Mouse (Mus musculus) left cerebral cortex, postnatal 4 days (tissue): ENCODE results near the gene Fstl3. TPM values are rescaled to one million over a fixed set of nuclear protein-coding genes. Genes with fewer than 3 reads are reported as not detected.
A peak's percentile ranks its signal among the peaks of the same experiment; 100 is the strongest.

Experiments used
- DNase-seq: peaks from one replicate; pipeline ENCODE4 v3.0.0-alpha.2; 2022
- intact Hi-C: fragments of 180-260 bp; cut with DNase I; formaldehyde crosslinking; loops from one replicate; pipeline ENCODE4 v1.15.1; 2025
- total RNA-seq, 2 experiments: library from RNA; stranded (reverse); gene quantifications; 2 replicates each; pipeline ENCODE4 v1.2.3; 2021

The Fstl3 gene
- total RNA-seq, 2 experiments from 2014 or later: 2.5 to 3.2 TPM

DNA sequence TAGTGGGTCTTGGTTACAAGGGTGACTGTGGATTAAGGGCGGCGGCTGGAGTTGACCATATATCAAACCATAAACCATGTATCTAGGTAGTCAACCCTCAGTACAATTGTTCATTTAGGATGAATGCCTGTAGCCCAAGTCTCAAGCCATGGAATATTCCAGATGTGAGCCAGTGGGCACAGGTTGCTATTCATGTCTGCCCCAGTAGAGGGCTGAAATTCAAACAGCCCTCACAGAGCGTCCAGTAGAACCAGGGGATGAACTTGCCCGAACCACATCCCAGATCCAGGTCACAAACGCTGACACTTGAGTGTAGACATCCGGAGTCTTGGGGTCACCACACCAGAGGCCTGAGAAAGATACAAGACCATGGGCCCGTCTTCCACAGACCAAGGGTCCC is 6.0 kb downstream of the Fstl3 start:
- intact Hi-C loops: no loop called here
- no peak for DNase-seq

DNA sequence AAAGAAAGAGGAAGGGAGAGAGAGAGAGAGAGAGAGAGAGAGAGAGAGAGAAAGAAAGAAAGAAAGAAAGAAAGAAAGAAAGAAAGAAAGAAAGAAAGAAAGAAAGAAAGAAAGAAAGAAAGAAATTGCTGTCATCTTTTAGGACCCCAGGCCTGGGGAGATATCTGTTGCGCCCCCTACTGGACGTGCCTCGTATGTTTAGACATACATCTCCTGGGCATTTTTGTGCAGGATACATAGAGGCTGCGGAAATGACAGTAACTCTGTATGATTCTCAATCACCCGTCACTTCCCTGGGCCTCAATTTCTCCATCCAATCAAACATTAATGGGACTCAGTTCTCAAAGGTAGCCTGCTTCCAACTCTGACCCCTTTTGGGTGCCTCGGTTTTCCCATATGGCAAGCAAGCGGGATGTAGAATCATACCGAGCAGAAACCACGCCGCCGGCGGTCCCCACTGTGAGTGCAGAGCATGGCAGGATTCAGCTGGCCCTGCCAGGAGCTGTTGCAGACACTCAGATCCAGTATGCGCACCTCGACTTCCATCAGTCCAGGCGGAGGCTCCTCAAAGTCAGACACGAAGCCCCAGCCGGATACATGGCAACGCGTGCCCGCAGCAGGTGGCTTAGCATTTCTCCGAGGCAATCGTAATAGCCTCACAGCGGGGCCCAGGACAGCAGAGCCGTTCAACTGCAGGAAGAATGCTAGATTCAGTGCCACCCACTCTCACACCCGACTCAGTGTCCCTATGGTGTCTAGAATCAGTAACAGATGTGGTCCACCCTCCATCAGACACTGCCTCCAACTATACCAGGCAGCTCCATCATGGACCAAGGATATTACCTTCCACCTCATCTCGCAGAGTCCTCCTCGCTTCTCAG is 7.1 kb downstream of the Fstl3 start:
- intact Hi-C loops: no loop called here
- DNase-seq: peak; percentile 65

DNA sequence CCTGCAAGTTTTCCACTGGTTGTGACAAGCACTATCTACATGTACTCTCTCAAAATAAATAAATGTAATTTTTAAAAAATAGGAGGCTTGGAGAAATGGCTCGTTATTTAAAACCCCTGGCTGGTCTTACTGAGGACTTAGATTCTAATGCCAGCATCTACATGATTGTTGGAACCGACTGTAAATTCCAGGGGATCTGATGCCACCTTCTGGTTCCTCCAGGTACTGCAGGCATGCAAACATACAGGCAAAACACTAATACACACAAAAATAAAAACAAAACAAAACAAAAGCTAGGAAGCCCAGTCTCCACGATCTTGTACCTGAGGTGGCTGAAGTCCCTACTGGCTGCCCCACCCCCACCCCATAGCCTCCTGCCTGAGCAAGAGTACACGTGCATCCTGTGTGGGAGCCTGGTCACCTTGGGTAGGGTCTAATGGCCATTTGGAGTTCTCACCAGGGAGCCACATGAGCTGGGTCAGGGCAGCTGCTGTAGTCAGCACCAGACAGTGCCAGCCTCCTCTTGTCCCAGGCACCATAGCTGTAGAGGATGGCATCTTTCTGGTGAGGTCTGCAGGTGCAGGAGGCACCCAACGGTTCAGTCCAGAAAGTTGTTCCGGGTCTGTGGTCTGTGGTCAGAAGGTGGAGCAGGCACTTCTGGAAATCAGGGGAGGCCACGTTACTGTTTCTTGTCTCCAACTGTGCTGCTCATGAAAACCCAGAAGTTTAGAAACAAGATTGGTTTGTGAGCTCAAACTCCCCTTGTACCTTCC is 11.5 kb downstream of the Fstl3 start:
- peak; percentile 82 for DNase-seq
- intact Hi-C loops: no loop called here

DNA sequence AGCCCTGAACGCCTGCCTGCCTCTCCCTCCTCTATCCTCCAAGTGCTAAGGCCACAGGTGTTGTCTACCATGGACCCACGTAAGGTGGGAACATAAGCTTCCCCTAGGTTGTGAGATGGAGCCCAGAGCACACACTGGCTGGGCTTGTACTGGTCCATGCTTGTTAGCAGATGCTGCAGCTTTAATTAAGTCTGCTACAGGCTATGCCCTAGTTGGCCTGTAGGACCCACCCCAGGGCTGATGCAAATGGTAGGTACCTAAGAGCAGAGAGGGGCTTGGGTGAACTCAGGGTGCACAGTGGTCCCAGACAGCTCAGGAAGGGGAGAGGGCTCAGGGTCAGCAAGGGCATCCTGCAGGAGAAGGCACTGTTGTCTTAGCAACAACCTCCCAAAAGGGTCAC is 12.5 kb downstream of the Fstl3 start:
- intact Hi-C loops: no loop called here
- DNase-seq: no peak

DNA sequence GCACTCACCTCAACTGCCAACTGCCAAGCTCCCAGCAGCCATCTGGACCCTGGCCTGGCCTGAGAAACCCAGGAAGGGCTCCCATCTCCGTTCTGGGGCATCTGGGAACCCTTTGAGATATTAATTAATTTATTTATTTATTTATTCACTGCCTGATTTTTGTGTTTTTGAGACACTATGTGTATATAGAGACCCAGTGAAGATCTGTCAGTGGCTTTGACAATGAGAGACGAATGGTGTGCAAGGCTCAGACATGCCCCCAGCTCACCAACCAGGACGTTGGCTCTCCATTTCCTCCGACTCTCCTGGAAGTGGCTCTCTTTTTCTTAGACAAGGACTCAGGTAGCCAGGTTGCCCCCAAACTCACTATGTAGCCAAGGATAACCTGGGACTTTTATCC is 13.8 kb downstream of the Fstl3 start, which contains the start of gene Prss57:
TSS of gene Prss57 (minus strand) at position 101 of the 400 bp plus-strand sequence.
- intact Hi-C loops: no loop called here

DNA sequence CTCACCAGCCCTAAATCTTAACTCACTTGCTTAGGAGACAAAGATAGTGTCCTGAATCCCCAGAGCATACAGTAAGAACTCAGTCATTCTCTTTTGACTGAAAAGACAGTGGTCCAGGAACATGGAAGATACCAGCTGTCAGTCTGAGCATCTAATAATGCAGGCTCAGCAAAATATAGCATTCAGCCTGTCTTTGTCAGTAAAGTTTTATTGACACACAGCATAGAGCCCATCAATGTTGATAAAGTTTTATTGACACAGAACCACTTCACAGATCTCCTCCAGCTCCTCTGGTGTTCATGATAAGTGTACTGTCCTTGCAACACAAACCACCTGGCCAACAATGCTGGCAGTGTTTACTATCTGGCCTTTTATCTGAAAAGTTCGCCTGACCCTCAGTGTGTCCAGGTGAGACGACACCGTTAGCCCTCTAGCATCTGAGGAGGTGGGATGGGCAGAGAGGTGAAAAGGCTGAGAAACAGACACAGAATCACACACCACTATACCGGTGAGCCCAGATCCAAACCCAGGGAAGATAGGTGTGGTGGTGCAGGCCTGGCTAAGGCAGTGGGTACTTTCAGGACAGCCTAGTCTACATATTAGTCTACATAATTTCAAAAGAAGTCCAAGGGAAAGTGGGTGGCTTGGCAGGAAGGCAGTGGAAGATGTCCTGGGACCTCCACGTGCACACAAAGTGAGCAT is 15.4 kb downstream of the Fstl3 start:
- no peak for DNase-seq
- intact Hi-C loops: no loop called here

More for the DNA sequence above, 13.8 kb downstream of the Fstl3 start, which contains the start of gene Prss57:
- DNase-seq: no peak

DNA sequence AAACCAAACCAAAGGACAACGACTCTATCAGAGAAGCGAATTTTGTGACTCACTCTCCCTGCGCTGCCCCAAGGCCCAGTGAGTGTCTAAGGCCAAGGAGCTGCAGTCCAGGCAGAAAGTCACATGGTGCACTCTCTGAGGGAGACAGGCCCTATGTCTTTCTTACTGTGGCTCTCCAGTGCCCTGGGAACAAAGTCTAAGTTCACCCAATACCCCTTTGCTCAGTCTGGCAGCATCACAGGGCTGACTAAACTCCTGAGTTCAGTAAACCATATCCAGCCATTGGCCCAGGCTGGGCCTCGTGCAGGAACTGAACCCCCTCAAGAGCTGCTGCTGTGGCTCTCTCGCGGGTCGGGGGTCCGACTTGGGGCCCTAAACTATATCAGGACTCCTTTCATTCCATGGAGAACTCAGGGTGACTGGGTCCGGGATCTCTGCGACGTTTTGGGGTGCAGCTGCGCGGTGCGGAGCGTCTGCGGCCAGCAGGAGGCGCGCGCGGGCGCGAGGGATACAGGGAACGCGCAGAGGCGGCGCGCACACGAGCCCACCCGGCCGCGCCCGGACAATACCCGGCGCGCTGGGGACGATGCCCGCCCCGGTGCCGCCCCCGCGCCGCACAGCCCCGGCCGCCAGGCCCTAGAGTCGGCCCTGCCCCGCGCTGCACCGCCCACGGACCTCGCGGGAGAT is 16.1 kb downstream of the Fstl3 start, which contains the start of gene Palm:
TSS of gene Palm (plus strand) at position 522 of the 687 bp plus-strand sequence.
- intact Hi-C loops: no loop called here
- DNase-seq: peak; percentile 84

DNA sequence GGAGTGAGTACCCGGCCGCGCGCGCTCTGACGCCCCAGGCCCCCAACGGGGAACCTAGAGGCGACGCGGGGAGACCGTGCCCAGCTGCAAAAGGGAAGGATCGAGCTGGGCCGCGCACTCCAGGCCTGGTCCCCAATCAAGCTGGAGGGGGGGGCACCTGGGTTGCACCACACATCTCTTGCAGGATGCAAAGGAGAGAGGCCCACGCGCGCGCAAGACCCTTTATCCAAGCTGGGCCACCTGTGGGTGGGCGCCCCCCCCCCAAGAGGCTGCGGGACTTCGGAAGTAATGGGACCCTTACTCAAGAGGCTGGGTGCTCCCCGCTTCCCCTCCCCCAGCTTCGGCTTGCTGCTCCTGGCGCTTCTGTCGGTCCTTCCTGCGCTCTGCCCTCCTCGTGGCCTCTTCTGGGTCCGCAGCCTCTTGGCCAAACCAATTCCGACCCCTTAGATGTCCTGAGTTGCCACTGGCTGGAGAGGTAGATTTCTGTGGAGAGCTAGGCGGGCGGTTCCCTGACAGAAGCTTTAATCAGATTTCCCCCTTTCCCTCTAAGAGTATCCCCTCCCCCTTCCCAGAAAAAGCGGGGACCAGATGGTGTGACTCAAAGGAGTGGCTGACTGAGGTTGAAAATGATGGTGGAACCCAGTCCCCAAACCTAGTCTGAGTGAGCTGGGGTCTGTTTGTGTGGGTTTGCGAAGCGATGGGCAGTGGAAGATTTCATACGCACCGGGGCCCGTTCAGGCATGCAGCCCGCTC is 16.8 kb downstream of the Fstl3 start:
- peak; percentile 46 for DNase-seq
- intact Hi-C loops: no loop called here

DNA sequence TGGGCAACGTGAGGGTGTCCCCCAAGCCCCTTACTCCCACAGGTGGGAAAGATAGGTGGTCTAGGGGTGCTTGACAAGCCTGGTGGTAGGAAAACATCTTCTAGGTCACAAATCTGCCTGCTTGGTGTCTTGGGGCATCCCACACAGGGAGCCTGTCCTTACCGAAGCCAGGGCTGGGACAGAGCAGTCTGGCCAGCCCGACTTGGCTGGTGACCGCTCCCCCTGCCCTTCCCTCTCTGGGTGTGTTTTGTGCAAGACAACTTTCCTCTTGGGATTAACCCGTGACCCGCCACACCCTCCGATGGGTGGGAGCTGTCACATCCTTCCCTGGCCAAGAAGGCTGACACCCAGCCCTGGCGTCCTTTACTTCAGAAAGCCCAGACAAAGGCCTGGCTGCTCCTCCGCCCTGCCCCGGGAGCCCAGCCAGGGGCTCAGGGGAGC is 17.4 kb downstream of the Fstl3 start:
- intact Hi-C loops: no loop called here
- DNase-seq: peak; percentile 47

DNA sequence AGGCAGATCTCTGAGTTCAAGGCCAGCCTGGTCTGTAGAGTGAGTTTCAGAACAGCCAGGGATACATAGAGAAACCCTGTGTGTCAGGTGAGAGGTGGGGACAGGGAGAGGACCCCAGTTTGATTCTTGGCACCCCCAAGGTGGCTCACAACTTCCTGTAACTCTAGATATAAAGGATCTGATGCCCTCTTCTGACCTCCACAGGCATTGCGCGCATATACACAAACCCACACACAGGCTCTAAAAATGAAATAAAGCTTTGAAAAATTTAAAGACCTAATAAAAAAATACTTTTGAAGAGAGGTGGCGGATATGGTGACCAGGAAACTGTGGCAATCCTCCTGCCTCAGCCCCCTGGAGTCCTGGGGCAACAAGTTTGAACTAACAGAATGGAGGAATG is 18.8 kb downstream of the Fstl3 start:
- intact Hi-C loops: no loop called here
- no peak for DNase-seq

DNA sequence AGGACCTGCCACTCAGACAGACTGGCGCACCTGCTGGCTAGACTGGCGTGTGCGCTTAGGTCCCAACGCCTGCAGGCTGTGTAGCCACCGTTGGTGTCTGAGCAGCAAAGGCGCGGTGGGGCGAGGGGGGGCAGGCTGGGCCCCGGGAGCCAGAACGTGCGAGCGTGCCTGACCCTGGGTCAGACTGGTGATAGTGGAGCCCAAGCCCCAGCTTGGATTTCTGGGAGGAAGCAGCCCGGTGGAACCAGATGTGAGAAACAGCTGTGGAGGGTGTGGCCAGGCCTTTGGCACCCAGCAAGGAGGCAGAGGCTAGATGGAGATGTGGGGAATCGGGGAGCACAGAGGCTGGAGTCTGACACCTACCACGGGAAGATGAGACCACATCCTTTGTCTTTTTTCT is 20.3 kb downstream of the Fstl3 start:
- intact Hi-C loops: no loop called here
- DNase-seq: no peak

DNA sequence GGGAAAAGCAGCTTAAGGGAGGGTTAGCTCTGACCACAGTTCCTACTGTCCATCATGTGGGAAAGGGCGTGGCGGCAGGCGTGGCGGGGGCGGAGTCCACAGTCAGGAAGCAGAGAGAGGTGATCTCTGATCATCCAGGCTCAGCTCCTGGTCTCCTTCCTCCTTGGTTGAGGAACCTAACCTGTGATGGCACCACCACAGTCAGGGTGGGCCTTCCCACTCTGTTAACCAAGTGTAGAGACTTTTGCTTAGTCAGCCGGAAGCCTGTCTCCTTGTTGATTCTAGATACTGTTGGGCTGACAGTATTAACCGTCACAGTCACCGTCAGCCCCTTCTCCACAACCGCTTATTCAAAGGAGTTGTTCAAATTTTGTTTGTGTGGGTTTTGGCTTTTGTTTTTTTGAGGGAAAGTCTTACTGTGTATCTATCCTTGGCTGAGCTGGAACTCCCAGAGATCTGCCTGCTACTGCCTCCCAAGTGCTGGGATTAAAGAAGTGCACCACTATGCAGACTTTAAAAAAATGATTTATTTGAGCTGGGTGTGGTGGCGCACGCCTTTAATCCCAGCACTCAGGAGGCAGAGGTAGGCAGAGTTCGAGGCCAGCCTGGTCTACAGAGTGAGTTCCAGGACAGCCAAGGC is 21.3 kb downstream of the Fstl3 start:
- intact Hi-C loops: no loop called here
- DNase-seq: no peak

DNA sequence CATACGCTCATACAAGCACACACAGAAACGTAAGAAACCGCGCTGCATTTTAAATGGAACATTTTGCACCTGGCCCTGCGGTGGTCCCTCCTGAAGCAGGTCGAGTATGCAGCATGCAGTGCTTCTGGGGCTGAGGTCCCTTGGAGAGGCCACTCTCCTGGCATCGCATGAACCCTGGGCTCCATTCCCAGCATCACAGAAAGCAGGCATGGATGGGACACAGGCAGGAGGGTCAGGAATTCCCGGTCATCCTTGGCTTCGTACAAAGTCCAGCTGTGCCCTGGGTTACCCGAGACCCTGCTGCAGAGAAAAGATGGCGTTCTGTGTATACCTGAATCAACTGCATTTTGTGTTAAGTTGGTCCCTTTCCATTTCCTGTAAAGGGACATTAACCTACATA is 23.4 kb downstream of the Fstl3 start:
- intact Hi-C loops: no loop called here
- no peak for DNase-seq

DNA sequence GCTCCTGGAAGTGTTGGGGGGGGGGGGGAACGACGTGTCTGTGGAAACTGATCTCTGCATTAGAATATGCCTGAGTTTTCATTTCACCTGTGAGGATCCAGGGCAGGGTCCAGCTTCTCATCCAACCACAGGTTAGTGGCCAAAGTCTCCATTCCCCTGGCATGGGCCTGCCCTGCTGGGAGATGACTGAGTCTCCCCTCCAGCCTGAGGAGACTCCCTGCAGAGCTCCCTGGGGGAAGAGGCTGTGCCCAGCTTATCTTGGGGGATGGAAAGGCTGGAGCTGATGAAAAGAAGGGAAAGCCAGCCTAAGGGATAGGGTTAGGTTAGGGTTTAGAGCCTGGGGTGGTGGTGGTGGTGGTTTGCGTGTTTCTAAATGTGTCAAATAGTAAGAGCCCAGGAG is 24.8 kb downstream of the Fstl3 start:
- no peak for DNase-seq
- intact Hi-C loops: no loop called here

DNA sequence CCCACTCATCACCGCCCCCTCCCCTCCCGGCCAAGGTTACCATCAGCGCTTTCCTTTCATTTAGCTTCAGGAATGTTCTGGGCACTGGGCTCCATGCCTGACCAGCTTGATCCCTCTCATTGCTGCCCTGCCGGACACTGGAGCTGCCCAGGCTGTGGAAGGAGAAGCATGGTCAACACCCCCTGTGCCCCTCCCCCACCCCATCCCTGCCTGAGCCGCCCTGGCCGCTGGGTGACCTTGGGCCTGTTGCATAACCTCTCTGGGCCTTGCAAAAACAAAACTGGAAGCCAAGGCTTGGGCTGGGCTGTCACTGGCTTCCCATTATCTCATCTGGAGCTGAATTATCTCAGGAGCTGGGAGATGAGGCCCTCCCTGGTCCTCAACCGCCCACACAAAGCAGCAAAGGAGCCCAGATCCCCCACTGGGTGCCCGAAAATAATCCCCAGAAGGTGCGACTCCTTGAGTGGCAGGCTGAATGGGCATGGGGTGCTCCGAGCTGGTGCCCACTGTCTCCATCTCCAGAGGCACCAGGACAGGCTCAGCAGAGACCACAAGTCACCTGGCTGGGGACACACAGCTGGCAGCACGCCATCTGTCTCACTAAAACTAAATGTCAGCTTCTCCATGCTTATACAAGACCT is 25.4 kb downstream of the Fstl3 start:
- DNase-seq: peak; percentile 49
- intact Hi-C loops: no loop called here

DNA sequence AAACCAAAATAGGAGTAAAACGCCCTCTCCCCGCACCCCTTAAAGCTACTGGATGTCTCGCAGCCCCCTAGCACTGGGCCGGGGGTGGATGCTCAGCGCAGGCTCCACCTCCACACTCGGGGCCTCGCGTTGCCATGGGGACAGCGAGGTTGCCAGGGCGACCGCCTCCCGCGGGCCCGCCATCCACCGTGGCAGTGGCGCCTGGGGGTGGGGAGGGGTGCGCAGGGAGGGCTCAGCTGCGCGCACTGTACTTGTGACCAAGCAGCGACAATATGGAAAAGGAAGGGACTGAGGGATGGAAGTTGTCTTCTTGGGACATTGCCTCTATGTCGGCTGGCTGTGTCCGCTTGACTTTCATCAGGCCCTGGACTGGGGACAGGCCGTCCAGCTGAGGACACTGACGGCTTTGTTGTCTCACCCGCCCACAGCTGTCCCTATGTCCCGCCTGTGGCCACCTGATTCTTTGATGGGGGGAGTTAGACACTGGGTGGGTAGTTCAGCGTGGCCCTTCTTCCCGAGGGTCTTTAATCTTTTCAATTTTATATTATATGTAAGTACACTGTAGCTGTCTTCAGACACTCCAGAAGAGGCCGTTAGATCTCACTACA is 26.7 kb downstream of the Fstl3 start:
- intact Hi-C loops: no loop called here

DNA sequence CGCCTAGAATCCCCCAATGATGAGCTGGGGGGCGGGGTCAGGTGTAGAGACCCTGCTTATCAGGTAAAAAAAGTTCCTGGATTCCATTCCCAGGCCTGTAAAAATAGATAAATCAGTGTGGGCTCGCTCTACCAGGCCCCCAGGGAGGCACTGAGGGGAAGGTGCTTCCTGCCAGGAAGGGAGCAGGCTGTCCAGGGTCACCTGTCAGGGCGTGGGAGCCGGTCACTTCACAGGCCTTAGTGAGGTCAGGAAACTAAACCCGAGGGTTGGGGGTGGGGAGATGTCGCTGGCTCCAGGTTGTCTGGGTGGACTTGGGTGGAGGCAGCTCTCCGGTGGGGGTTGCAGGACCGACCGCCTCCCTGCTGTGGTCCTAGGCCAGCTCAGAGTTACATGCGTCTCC is 28.6 kb downstream of the Fstl3 start:
- no peak for DNase-seq
- intact Hi-C loops: no loop called here

More for the DNA sequence above, 26.7 kb downstream of the Fstl3 start:
- DNase-seq: peak; percentile 93

DNA sequence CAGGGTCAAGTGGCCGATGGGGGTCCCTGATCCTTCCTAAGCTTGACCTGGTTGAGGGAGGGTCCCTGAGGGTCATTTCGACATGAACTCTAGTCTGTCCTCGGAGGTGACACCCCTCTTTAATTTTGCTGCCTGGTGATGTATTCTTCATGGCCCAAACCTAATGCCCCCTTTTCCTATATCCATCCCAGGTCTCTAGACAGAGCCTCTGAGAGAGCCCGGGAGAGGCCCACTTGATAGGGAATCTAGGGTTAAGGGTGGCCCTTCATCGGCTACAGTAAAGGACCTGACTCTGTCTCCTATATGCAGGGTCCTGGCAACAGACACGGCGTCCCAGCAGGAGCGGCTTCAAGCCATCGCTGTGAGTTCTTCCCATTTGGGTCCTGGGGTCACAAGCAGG is 29.3 kb downstream of the Fstl3 start:
- no peak for DNase-seq
- intact Hi-C loops: no loop called here
